8 mouse cellular contexts compared by ENCODE assay signal in the genomic region with DNA sequence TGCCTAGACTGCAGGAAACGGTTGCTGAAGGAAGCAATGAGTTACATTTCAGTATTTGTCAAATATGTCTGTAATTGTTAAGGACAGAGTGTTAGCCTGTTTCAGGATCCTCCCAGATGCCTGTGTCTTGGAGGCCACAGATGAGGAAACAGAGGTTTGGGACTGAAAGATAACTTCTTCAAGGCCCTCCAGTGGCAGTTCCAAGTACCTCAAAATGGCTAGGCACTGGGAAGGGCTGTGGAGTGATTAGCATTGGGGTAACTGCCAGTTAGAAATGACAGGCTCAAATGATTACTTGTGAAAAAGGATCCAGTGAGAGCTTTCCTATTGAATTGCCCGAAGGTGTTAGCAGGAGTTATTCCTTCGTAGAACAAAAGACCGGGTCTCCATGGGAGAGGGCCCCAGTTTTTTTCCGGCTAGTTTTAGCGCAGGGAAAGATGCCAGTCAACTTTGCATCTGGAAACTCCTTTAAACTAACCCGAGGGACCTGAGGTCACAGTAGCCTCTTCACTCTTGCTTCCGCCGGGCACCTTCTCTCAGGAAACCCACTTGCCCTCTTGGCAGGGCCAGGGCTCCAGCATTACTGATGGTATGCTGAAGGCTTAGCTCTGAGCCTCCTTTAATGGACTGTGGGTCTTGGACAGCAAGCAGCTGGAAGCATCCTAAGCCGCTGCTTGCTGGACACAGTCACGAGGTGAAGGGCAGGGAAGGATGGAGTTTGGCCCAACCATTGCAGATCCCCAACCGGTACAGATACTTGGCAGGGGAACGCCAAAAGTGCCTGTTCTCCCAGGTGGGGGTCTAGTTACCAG. TPM values are rescaled to one million over a fixed set of nuclear protein-coding genes. Genes with fewer than 3 reads are reported as not detected.
A peak's percentile ranks its signal among the peaks of the same experiment; 100 is the strongest.
DNase-seq lines count a peak whose midpoint lies in the region; ATAC-seq and TF ChIP-seq lines count a peak whose summit lies in the region.

No protein-coding gene starts in this region.

- H3K36me3 ChIP-seq in lung, embryonic 16.5 days (ENCODE audit: control insufficient read depth, insufficient read depth, low read length), result peaks cover 3% of the 10 kb centered on the region; the same call in 1 of the 2 replicates
- H3K36me3 ChIP-seq in limb, embryonic 11.5 days (ENCODE audit: control insufficient read depth, insufficient read depth, low read length), result no peaks in the 10 kb centered on the region

- ATAC-seq in lung, embryonic 16.5 days (ENCODE audit: low read depth), result no peak
- ATAC-seq in limb, embryonic 11.5 days (ENCODE audit: insufficient number of reproducible peaks, low FRiP score, low TSS enrichment, low read depth), result no peak

- no peak overlapping the region for H3K4me2 ChIP-seq in lung, embryonic 16.5 days (ENCODE audit: low read depth, low read length)
- H3K4me2 ChIP-seq in limb, embryonic 11.5 days (ENCODE audit: low read depth, severe bottlenecking), result peak overlapping the region; percentile 85; the same call in 1 of the 2 replicates

- 0 out of 2 replicates have a peak overlapping the region, but pooled peaks have one; percentile 99 for H3K27ac ChIP-seq in cerebellum, adult 2 months (ENCODE audit: insufficient read depth, low read length)
- H3K27ac ChIP-seq in lung, embryonic 16.5 days (ENCODE audit: low read length), result no peak overlapping the region
- peak overlapping the region; percentile 98; the same call in 1 of the 2 replicates for H3K27ac ChIP-seq in limb, embryonic 11.5 days (replicated peaks; ENCODE audit: low read depth, low read length)

- peak in 1 of 2 experiments; percentile 20 for DNase-seq in cerebellum, adult 2 months
- DNase-seq in cerebellum, postnatal 36 days, result no peak
- no peak for DNase-seq in lung, adult 18-20 months
- DNase-seq in limb, embryonic 11.5 days (ENCODE audit: low spot score), result peak; percentile 25
- DNase-seq in retina, postnatal 1 day, result peak; percentile 28
- DNase-seq in frontal cortex, postnatal 36 days (ENCODE audit: low spot score in 2 of 2), result no peak
- no peak for DNase-seq in B cell, adult 2 months

- H3K9me3 ChIP-seq in lung, embryonic 16.5 days (ENCODE audit: control insufficient read depth, low read length), result no peaks in the 10 kb centered on the region
- H3K9me3 ChIP-seq in limb, embryonic 11.5 days (ENCODE audit: control insufficient read depth, low read length), result no peaks in the 10 kb centered on the region

- H3K4me1 ChIP-seq in cerebellum, adult 2 months (ENCODE audit: control insufficient read depth, insufficient read depth, low read length), result peaks cover 7% of the 10 kb centered on the region; the same call in 1 of the 2 replicates
- peaks cover 20% of the 10 kb centered on the region for H3K4me1 ChIP-seq in lung, embryonic 16.5 days (replicated peaks; ENCODE audit: control insufficient read depth, insufficient read depth, low read length)
- peaks cover 14% of the 10 kb centered on the region for H3K4me1 ChIP-seq in limb, embryonic 11.5 days (ENCODE audit: control insufficient read depth, insufficient read depth, low read length)

- TF ChIP-seq POLR2A in cerebellum, adult 2 months (IDR thresholded peaks at IDR 0.05; ENCODE audit: borderline replicate concordance, insufficient read depth, low read length), result no peak

- H3K4me3 ChIP-seq in cerebellum, adult 2 months (replicated peaks; ENCODE audit: insufficient read depth, low read depth, low read length), result no peak overlapping the region
- no peak overlapping the region for H3K4me3 ChIP-seq in lung, embryonic 16.5 days (ENCODE audit: low read length)
- H3K4me3 ChIP-seq in limb, embryonic 11.5 days (ENCODE audit: low read depth, low read length), result no peak overlapping the region

- TF ChIP-seq CTCF in cerebellum, adult 2 months (IDR thresholded peaks at IDR 0.05; ENCODE audit: borderline replicate concordance, insufficient read depth, low read depth, low read length), result no peak

- WGBS in cerebellum, adult 2 months, result 75% methylated on average over 13 of the region's 13 CpGs
- WGBS in lung, embryonic 16.5 days, result 71% methylated on average over 13 of the region's 13 CpGs
- WGBS in limb, embryonic 11.5 days, result 70% methylated on average over 13 of the region's 13 CpGs

- no peaks in the 10 kb centered on the region for H3K27me3 ChIP-seq in cerebellum, adult 2 months (ENCODE audit: control insufficient read depth, insufficient read depth, low read length)
- no peaks in the 10 kb centered on the region for H3K27me3 ChIP-seq in lung, embryonic 16.5 days (ENCODE audit: control insufficient read depth, insufficient read depth, low read depth, low read length)
- no peaks in the 10 kb centered on the region for H3K27me3 ChIP-seq in limb, embryonic 11.5 days (ENCODE audit: control insufficient read depth, insufficient read depth, low read length)

- peak overlapping the region; percentile 96 for H3K9ac ChIP-seq in lung, embryonic 16.5 days (ENCODE audit: low read length)
- no peak overlapping the region for H3K9ac ChIP-seq in limb, embryonic 11.5 days (ENCODE audit: low read length)

RNA-seq across cellular contexts. Expression of a gene that starts 0.5 kb away (rescaled TPM):
- 47.5 and 49.5 TPM in 2 replicates for polyA plus RNA-seq in cerebellum, adult 2 months (2012; rRNA removed)
- 50.7 and 56.2 TPM in 2 replicates for polyA plus RNA-seq in lung, embryonic 16.5 days (2015; fragmentation: Nextera tagmentation; extraction: Ambion mirVana)
- polyA plus RNA-seq in limb, embryonic 11.5 days (2014; fragmentation: Nextera tagmentation; extraction: Ambion mirVana), result 69.0 and 70.0 TPM in 2 replicates

RNA-seq across cellular contexts. Expression of a gene that starts 56.6 kb away (rescaled TPM):
- 0.05 and 0.16 TPM in 2 replicates for polyA plus RNA-seq in cerebellum, adult 2 months (2012; rRNA removed)
- 26.3 and 27.7 TPM in 2 replicates for polyA plus RNA-seq in lung, embryonic 16.5 days (2015; fragmentation: Nextera tagmentation; extraction: Ambion mirVana)
- 3.9 and 4.4 TPM in 2 replicates for polyA plus RNA-seq in limb, embryonic 11.5 days (2014; fragmentation: Nextera tagmentation; extraction: Ambion mirVana)

Comparison
In these comparisons a context has a peak if more than half of its experiments do, and no peak if none do; other contexts are left out.
1. DNase-seq: peak in limb, embryonic 11.5 days (single experiment) and retina, postnatal 1 day (single experiment); none in cerebellum, postnatal 36 days (0 of 2), lung, adult 18-20 months (0 of 2), frontal cortex, postnatal 36 days (0 of 2) and B cell, adult 2 months (0 of 2).